Mouse (Mus musculus): ENCODE results near the gene Olfr1259. TPM values are rescaled to one million over a fixed set of nuclear protein-coding genes. Genes with fewer than 3 reads are reported as not detected.
"Not testable (repeated sequence)": the region's sequence is repeated elsewhere in the genome, so short reads cannot be mapped to it uniquely, and the experiment has no call there.

The Olfr1259 gene
- polyA plus RNA-seq (2012; rRNA removed) (not detected in 2 replicates), polyA plus RNA-seq (2014; fragmentation: Nextera tagmentation; extraction: Ambion mirVana) (not detected in 2 replicates)

GRCm38 (mm10) chr2:89948564-89948963, at the start of gene Olfr1259:
TSS of gene Olfr1259 (minus strand) at chr2:89948664.
- Histone ChIP-seq H3K9ac (replicated peaks) (no peak within 1 kb of the TSS), H3K36me3 (replicated peaks; ENCODE audit: control insufficient read depth, insufficient read depth, low read depth) (no peaks in the 10 kb centered on the region), H3K4me1 (replicated peaks; ENCODE audit: control insufficient read depth in 2 of 2, insufficient read depth in 2 of 2, low read length in 1 of 2) (no peaks in the 10 kb centered on the region), H3K27ac (no peak within 1 kb of the TSS), H3K4me3 (ENCODE audit: insufficient read depth in 1 of 2, low read depth in 2 of 2, low read length in 2 of 2) (no peak within 1 kb of the TSS), H3K9me3 (ENCODE audit: control insufficient read depth, low read length) (no peaks in the 10 kb centered on the region), H3K4me2 (ENCODE audit: low read depth) (no peak within 1 kb of the TSS), H3K27me3 (ENCODE audit: control insufficient read depth, insufficient read depth, low read length) (no peaks in the 10 kb centered on the region)
- 58% methylated on average over 5 of the region's 5 CpGs for WGBS (ENCODE audit: insufficient replicate concordance)
- DNase-seq (ENCODE audit: low read depth in 3 of 3, low spot score in 3 of 3), result no peak
- TF ChIP-seq EP300 (IDR thresholded peaks at IDR 0.05; ENCODE audit: low read depth) (no peak), CTCF (IDR thresholded peaks at IDR 0.05; ENCODE audit: low read depth) (no peak)
- no peak for ATAC-seq (ENCODE audit: insufficient read depth)

DNA sequence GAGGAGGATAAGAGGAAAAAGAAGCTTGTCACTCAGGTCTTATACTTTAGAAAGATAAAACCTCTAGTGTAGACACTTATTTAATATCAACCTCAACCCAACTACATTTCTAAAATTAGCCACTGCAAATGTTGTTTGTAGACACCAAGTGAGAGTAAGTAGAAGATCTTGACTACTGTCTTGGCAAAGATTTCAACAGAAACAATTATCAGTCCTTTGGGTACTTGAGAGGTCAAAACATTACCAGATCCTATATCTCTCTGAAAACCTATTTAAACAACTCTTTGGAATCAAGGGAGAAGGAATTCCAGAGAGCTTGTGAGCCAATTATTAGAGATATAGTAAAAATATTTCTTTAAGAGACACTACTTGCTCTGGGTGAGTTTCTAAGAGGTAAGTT, 42.5 kb upstream of the Olfr1259 start, which contains the start of gene Olfr1261:
TSS of gene Olfr1261 (plus strand) at position 301 of the 400 bp plus-strand sequence.
- no peak within 1 kb of the TSS for H3K27ac ChIP-seq
- H3K9me3 ChIP-seq (ENCODE audit: control insufficient read depth, low read length), result no peaks in the 10 kb centered on the region
- no peak within 1 kb of the TSS for H3K4me3 ChIP-seq (ENCODE audit: insufficient read depth in 1 of 2, low read depth in 2 of 2, low read length in 2 of 2)
- ATAC-seq (ENCODE audit: insufficient read depth) (no peak), DNase-seq (ENCODE audit: low read depth in 3 of 3, low spot score in 3 of 3) (no peak)
- no peaks in the 10 kb centered on the region for H3K27me3 ChIP-seq (ENCODE audit: control insufficient read depth, insufficient read depth, low read length)
- H3K9ac ChIP-seq (replicated peaks), result no peak within 1 kb of the TSS
- no peak for TF ChIP-seq CTCF (IDR thresholded peaks at IDR 0.05; ENCODE audit: low read depth)
- no peak within 1 kb of the TSS for H3K4me2 ChIP-seq (ENCODE audit: low read depth)
- H3K4me1 ChIP-seq (replicated peaks; ENCODE audit: control insufficient read depth in 2 of 2, insufficient read depth in 2 of 2, low read length in 1 of 2), result no peaks in the 10 kb centered on the region
- no peaks in the 10 kb centered on the region for H3K36me3 ChIP-seq (replicated peaks; ENCODE audit: control insufficient read depth, insufficient read depth, low read depth)

GRCm38 (mm10) chr2:89977709-89978108, 29.2 kb upstream of the Olfr1259 start:
- no peak for ATAC-seq (ENCODE audit: insufficient read depth)
- 47% methylated on average over 2 of the region's 2 CpGs for WGBS (ENCODE audit: insufficient replicate concordance)
- Histone ChIP-seq H3K4me3 (ENCODE audit: insufficient read depth in 1 of 2, low read depth in 2 of 2, low read length in 2 of 2) (no peak overlapping the region), H3K4me1 (replicated peaks; ENCODE audit: control insufficient read depth in 2 of 2, insufficient read depth in 2 of 2, low read length in 1 of 2) (no peaks in the 10 kb centered on the region), H3K27me3 (ENCODE audit: control insufficient read depth, insufficient read depth, low read length) (no peaks in the 10 kb centered on the region), H3K9me3 (ENCODE audit: control insufficient read depth, low read length) (no peaks in the 10 kb centered on the region), H3K36me3 (replicated peaks; ENCODE audit: control insufficient read depth, insufficient read depth, low read depth) (no peaks in the 10 kb centered on the region), H3K4me2 (ENCODE audit: low read depth) (no peak overlapping the region), H3K27ac (no peak overlapping the region), H3K9ac (replicated peaks) (no peak overlapping the region)
- no peak for DNase-seq (ENCODE audit: low read depth in 3 of 3, low spot score in 3 of 3)
- TF ChIP-seq CTCF (IDR thresholded peaks at IDR 0.05; ENCODE audit: low read depth), result no peak
- TF ChIP-seq EP300 (IDR thresholded peaks at IDR 0.05; ENCODE audit: low read depth), result no peak

GRCm38 (mm10) chr2:89974184-89974583, 25.7 kb upstream of the Olfr1259 start, which contains the start of gene Olfr1260:
TSS of gene Olfr1260 (plus strand) at chr2:89974340.
- no peak within 1 kb of the TSS for H3K4me3 ChIP-seq (ENCODE audit: insufficient read depth in 1 of 2, low read depth in 2 of 2, low read length in 2 of 2)
- DNase-seq (ENCODE audit: low read depth in 3 of 3, low spot score in 3 of 3) (no peak), ATAC-seq (ENCODE audit: insufficient read depth) (no peak)
- TF ChIP-seq EP300 (IDR thresholded peaks at IDR 0.05; ENCODE audit: low read depth) (no peak), CTCF (IDR thresholded peaks at IDR 0.05; ENCODE audit: low read depth) (no peak)
- H3K9me3 ChIP-seq (ENCODE audit: control insufficient read depth, low read length), result no peaks in the 10 kb centered on the region
- no peaks in the 10 kb centered on the region for H3K27me3 ChIP-seq (ENCODE audit: control insufficient read depth, insufficient read depth, low read length)
- WGBS (ENCODE audit: insufficient replicate concordance), result 45% methylated on average over 2 of the region's 2 CpGs
- no peak within 1 kb of the TSS for H3K4me2 ChIP-seq (ENCODE audit: low read depth)
- H3K4me1 ChIP-seq (replicated peaks; ENCODE audit: control insufficient read depth in 2 of 2, insufficient read depth in 2 of 2, low read length in 1 of 2), result no peaks in the 10 kb centered on the region
- no peak within 1 kb of the TSS for H3K27ac ChIP-seq
- no peak within 1 kb of the TSS for H3K9ac ChIP-seq (replicated peaks)
- H3K36me3 ChIP-seq (replicated peaks; ENCODE audit: control insufficient read depth, insufficient read depth, low read depth), result no peaks in the 10 kb centered on the region

DNA sequence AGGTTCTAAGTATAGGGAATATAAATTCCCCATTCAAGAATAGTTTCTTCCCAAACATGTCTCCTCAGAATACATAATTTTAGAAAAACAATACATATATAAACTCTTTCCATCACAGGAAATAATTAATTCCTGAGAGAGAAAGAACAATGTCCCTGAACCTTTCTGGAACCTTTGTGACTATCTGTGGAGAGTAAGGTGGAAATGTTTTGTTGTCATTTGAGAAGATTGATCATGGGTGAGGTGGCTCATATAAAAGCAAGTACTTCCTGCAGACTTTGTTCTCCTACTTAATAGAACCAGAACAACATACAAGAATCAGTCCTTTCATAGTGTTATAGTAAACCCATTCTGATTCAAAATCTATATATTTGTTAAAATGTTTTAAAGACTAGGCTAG, 21.5 kb downstream of the Olfr1259 start, which contains the start of gene Olfr1258:
TSS of gene Olfr1258 (plus strand) at position 301 of the 400 bp plus-strand sequence.
- DNase-seq (ENCODE audit: low read depth in 3 of 3, low spot score in 3 of 3), result no peak
- Histone ChIP-seq H3K4me1 (replicated peaks; ENCODE audit: control insufficient read depth in 2 of 2, insufficient read depth in 2 of 2, low read length in 1 of 2) (no peaks in the 10 kb centered on the region), H3K27ac (no peak within 1 kb of the TSS), H3K27me3 (ENCODE audit: control insufficient read depth, insufficient read depth, low read length) (no peaks in the 10 kb centered on the region), H3K9ac (replicated peaks) (no peak within 1 kb of the TSS), H3K4me2 (ENCODE audit: low read depth) (no peak within 1 kb of the TSS), H3K36me3 (replicated peaks; ENCODE audit: control insufficient read depth, insufficient read depth, low read depth) (no peaks in the 10 kb centered on the region), H3K4me3 (ENCODE audit: insufficient read depth in 1 of 2, low read depth in 2 of 2, low read length in 2 of 2) (no peak within 1 kb of the TSS), H3K9me3 (ENCODE audit: control insufficient read depth, low read length) (no peaks in the 10 kb centered on the region)
- ATAC-seq (ENCODE audit: insufficient read depth), result no peak
- TF ChIP-seq CTCF (IDR thresholded peaks at IDR 0.05; ENCODE audit: low read depth), result no peak
- TF ChIP-seq EP300 (IDR thresholded peaks at IDR 0.05; ENCODE audit: low read depth), result no peak

- WGBS (ENCODE audit: insufficient replicate concordance), result 73% methylated on average over 9 of the region's 9 CpGs
- not testable (repeated sequence) for H3K9ac ChIP-seq (replicated peaks); H3K9me3 ChIP-seq (ENCODE audit: control insufficient read depth, low read length); DNase-seq (ENCODE audit: low read depth in 3 of 3, low spot score in 3 of 3); H3K36me3 ChIP-seq (replicated peaks; ENCODE audit: control insufficient read depth, insufficient read depth, low read depth); H3K27me3 ChIP-seq (ENCODE audit: control insufficient read depth, insufficient read depth, low read length); H3K4me2 ChIP-seq (ENCODE audit: low read depth); H3K27ac ChIP-seq; H3K4me3 ChIP-seq (ENCODE audit: insufficient read depth in 1 of 2, low read depth in 2 of 2, low read length in 2 of 2); ATAC-seq (ENCODE audit: insufficient read depth); H3K4me1 ChIP-seq (replicated peaks; ENCODE audit: control insufficient read depth in 2 of 2, insufficient read depth in 2 of 2, low read length in 1 of 2)
Measured at GRCm38 (mm10) chr2:89912616-89913015, 35.8 kb downstream of the Olfr1259 start.

Other genes with a start within 250 kb of the Olfr1259 start
- gene Olfr1252, start 223.7 kb downstream of the Olfr1259 start, polyA plus RNA-seq (2012; rRNA removed), result not detected in 2 replicates
- gene Olfr1252, start 223.7 kb downstream of the Olfr1259 start, polyA plus RNA-seq (2014; fragmentation: Nextera tagmentation; extraction: Ambion mirVana), result not detected in 2 replicates
- not detected in 2 replicates for gene Olfr1253, start 191.6 kb downstream of the Olfr1259 start, polyA plus RNA-seq (2012; rRNA removed)
- gene Olfr1253, start 191.6 kb downstream of the Olfr1259 start, polyA plus RNA-seq (2014; fragmentation: Nextera tagmentation; extraction: Ambion mirVana), result not detected in 2 replicates
- gene Olfr1254, start 155.0 kb downstream of the Olfr1259 start, polyA plus RNA-seq (2012; rRNA removed), result not detected in 2 replicates
- not detected in 2 replicates for gene Olfr1254, start 155.0 kb downstream of the Olfr1259 start, polyA plus RNA-seq (2014; fragmentation: Nextera tagmentation; extraction: Ambion mirVana)
- gene Olfr1255, start 136.6 kb downstream of the Olfr1259 start, polyA plus RNA-seq (2012; rRNA removed), result not detected in 2 replicates
- gene Olfr1255, start 136.6 kb downstream of the Olfr1259 start, polyA plus RNA-seq (2014; fragmentation: Nextera tagmentation; extraction: Ambion mirVana), result not detected in 2 replicates
- not detected in 2 replicates for gene Olfr1256, start 107.1 kb downstream of the Olfr1259 start, polyA plus RNA-seq (2012; rRNA removed)
- not detected in 2 replicates for gene Olfr1256, start 107.1 kb downstream of the Olfr1259 start, polyA plus RNA-seq (2014; fragmentation: Nextera tagmentation; extraction: Ambion mirVana)
- gene Olfr48, start 100.5 kb downstream of the Olfr1259 start, polyA plus RNA-seq (2012; rRNA removed), result not detected in 2 replicates
- not detected in 2 replicates for gene Olfr48, start 100.5 kb downstream of the Olfr1259 start, polyA plus RNA-seq (2014; fragmentation: Nextera tagmentation; extraction: Ambion mirVana)
- not detected in 2 replicates for gene Olfr1257, start 70.2 kb downstream of the Olfr1259 start, polyA plus RNA-seq (2012; rRNA removed)
- not detected in 2 replicates for gene Olfr1257, start 70.2 kb downstream of the Olfr1259 start, polyA plus RNA-seq (2014; fragmentation: Nextera tagmentation; extraction: Ambion mirVana)
- not detected in 2 replicates for gene Olfr1258, start 21.4 kb downstream of the Olfr1259 start, polyA plus RNA-seq (2012; rRNA removed)
- not detected in 2 replicates for gene Olfr1258, start 21.4 kb downstream of the Olfr1259 start, polyA plus RNA-seq (2014; fragmentation: Nextera tagmentation; extraction: Ambion mirVana)
- not detected in 2 replicates for gene Olfr1260, start 25.7 kb upstream of the Olfr1259 start, polyA plus RNA-seq (2012; rRNA removed)
- not detected in 2 replicates for gene Olfr1260, start 25.7 kb upstream of the Olfr1259 start, polyA plus RNA-seq (2014; fragmentation: Nextera tagmentation; extraction: Ambion mirVana)
- not detected in 2 replicates for gene Olfr1261, start 42.6 kb upstream of the Olfr1259 start, polyA plus RNA-seq (2012; rRNA removed)
- not detected in 2 replicates for gene Olfr1261, start 42.6 kb upstream of the Olfr1259 start, polyA plus RNA-seq (2014; fragmentation: Nextera tagmentation; extraction: Ambion mirVana)
- not detected in 2 replicates for gene Olfr1262, start 51.5 kb upstream of the Olfr1259 start, polyA plus RNA-seq (2012; rRNA removed)
- not detected in 2 replicates for gene Olfr1262, start 51.5 kb upstream of the Olfr1259 start, polyA plus RNA-seq (2014; fragmentation: Nextera tagmentation; extraction: Ambion mirVana)
- gene Olfr1263, start 63.5 kb upstream of the Olfr1259 start, polyA plus RNA-seq (2012; rRNA removed), result not detected in 2 replicates
- gene Olfr1263, start 63.5 kb upstream of the Olfr1259 start, polyA plus RNA-seq (2014; fragmentation: Nextera tagmentation; extraction: Ambion mirVana), result not detected in 2 replicates
- not detected in 2 replicates for gene Olfr1264, start 76.9 kb upstream of the Olfr1259 start, polyA plus RNA-seq (2012; rRNA removed)
- not detected in 2 replicates for gene Olfr1264, start 76.9 kb upstream of the Olfr1259 start, polyA plus RNA-seq (2014; fragmentation: Nextera tagmentation; extraction: Ambion mirVana)
- not detected in 2 replicates for gene Olfr1265, start 86.7 kb upstream of the Olfr1259 start, polyA plus RNA-seq (2012; rRNA removed)
- gene Olfr1265, start 86.7 kb upstream of the Olfr1259 start, polyA plus RNA-seq (2014; fragmentation: Nextera tagmentation; extraction: Ambion mirVana), result not detected in 2 replicates
- gene Olfr140, start 114.9 kb upstream of the Olfr1259 start, polyA plus RNA-seq (2012; rRNA removed), result not detected in 2 replicates
- gene Olfr140, start 114.9 kb upstream of the Olfr1259 start, polyA plus RNA-seq (2014; fragmentation: Nextera tagmentation; extraction: Ambion mirVana), result not detected in 2 replicates
- not detected in 2 replicates for gene Olfr1269, start 172.7 kb upstream of the Olfr1259 start, polyA plus RNA-seq (2012; rRNA removed)
- gene Olfr1269, start 172.7 kb upstream of the Olfr1259 start, polyA plus RNA-seq (2014; fragmentation: Nextera tagmentation; extraction: Ambion mirVana), result not detected in 2 replicates
- gene Olfr32, start 193.6 kb upstream of the Olfr1259 start, polyA plus RNA-seq (2012; rRNA removed), result not detected in 2 replicates
- not detected in 2 replicates for gene Olfr32, start 193.6 kb upstream of the Olfr1259 start, polyA plus RNA-seq (2014; fragmentation: Nextera tagmentation; extraction: Ambion mirVana)
- gene Olfr1270, start 204.4 kb upstream of the Olfr1259 start, polyA plus RNA-seq (2012; rRNA removed), result not detected in 2 replicates
- gene Olfr1270, start 204.4 kb upstream of the Olfr1259 start, polyA plus RNA-seq (2014; fragmentation: Nextera tagmentation; extraction: Ambion mirVana), result not detected in 2 replicates

All from liver, embryonic 14.5 days (tissue).